Mouse (Mus musculus): ENCODE results near the gene Glp2r. TPM values are rescaled to one million over a fixed set of nuclear protein-coding genes. Genes with fewer than 3 reads are reported as not detected.
A peak's percentile ranks its signal among the peaks of the same experiment; 100 is the strongest.

Glp2r gene
- polyA plus RNA-seq, 1 experiment, result not detected

DNA sequence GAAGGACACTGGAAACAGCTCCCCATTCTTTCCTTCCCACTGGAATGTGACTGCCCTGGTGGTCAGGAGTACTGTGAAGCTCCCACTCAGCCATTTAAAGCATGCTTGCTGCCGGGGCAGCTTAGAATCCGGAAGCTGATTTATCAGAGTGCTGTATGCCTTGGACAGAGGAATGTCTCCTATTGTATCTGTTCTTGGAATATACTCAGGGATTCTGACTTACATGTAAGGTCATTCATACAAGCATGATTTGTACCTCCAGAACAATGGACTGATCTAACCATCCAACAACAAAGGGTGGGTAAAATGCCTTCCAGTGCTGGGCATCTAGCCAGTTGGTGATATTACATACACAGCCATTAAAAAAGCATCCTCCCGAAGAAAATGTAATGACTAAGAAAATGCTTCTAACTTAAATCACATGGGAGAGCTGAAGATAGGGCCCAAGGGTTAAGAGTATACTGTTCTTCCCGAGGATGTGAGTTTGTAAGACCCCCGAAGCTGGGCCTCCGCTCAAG is 126.3 kb downstream of the Glp2r start:
- H3K27ac ChIP-seq (ENCODE audit: insufficient read depth, low read depth, low read length), result no peak overlapping the region
- TF ChIP-seq POLR2A (IDR thresholded peaks at IDR 0.05; ENCODE audit: borderline replicate concordance, low read depth, low read length) (no peak), CTCF (IDR thresholded peaks at IDR 0.05; ENCODE audit: low read depth, low read length) (no peak)

DNA sequence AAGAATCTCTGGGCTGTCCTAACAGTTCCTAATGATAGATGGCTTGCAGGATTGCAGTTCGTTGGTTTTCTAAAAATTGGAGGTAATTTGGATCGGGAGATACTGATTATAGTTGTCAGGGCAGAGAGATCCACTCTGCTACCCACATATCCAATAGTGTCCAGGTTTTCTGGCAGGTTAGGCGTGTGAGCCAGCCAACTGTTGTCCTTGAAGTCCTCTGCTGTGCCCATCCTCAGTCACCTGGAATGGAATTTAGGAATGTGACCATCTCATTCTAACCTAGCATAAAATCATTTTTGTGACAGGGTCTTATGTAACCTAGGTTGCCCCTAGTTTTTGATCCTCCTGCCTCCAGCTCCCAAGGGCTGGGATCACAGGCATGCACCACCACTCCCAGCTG is 127.5 kb downstream of the Glp2r start:
- no peak for TF ChIP-seq POLR2A (IDR thresholded peaks at IDR 0.05; ENCODE audit: borderline replicate concordance, low read depth, low read length)
- no peak for TF ChIP-seq CTCF (IDR thresholded peaks at IDR 0.05; ENCODE audit: low read depth, low read length)
- Histone ChIP-seq H3K27ac (ENCODE audit: insufficient read depth, low read depth, low read length) (no peak overlapping the region), H3K4me1 (ENCODE audit: control insufficient read depth, insufficient read depth, low read length) (0 out of 2 replicates have a peak, but pooled peaks cover 3% of the 10 kb centered on the region), H3K4me3 (ENCODE audit: insufficient read depth, low read length) (no peak overlapping the region)

More for the DNA sequence above, 126.3 kb downstream of the Glp2r start:
- no peak overlapping the region for H3K4me3 ChIP-seq (ENCODE audit: insufficient read depth, low read length)
- H3K4me1 ChIP-seq (ENCODE audit: control insufficient read depth, insufficient read depth, low read length), result 0 out of 2 replicates have a peak, but pooled peaks cover 2% of the 10 kb centered on the region

DNA sequence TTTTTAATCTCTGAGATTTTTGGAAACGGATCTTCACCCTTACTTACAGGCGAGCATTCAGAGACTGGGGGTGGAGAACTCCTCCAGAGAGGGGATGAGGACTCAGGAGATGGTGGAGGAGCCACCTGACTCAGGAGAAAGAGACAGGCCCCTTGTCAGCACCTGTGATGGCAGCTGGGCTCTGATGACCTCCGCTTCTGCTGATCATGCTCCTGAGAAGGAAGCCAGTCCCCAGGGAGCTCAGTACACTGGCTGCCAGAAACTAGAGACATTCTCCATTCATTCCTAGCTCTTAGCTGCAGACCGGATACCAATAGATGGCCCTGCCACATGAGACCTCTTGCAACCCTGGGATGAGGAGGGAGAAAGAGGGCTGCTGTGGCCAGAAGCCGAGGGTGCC is 128.1 kb downstream of the Glp2r start:
- Histone ChIP-seq H3K4me3 (ENCODE audit: insufficient read depth, low read length) (no peak overlapping the region), H3K4me1 (ENCODE audit: control insufficient read depth, insufficient read depth, low read length) (peaks cover 5% of the 10 kb centered on the region), H3K27ac (ENCODE audit: insufficient read depth, low read depth, low read length) (no peak overlapping the region)
- TF ChIP-seq POLR2A (IDR thresholded peaks at IDR 0.05; ENCODE audit: borderline replicate concordance, low read depth, low read length) (no peak), CTCF (IDR thresholded peaks at IDR 0.05; ENCODE audit: low read depth, low read length) (no peak)

DNA sequence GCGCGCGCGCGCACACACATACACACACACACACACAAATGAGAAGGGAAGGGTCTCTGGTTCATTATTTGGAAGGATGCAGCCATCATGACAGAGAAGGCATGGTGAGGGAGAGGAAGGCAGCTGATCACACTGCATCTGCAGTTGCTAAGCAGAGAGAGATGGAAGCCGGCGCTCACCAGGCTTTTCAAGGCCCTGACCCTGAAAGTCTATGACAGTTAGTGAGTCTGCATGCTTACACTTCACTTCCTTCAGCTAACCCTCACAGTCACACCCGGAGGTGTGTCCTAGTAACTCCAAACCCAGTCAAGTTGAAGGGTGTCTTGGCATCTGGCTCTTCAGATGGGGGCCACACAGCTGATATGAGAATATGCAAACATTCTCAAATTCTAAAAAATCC is 128.5 kb downstream of the Glp2r start:
- H3K27ac ChIP-seq (ENCODE audit: insufficient read depth, low read depth, low read length), result no peak overlapping the region
- no peak for TF ChIP-seq CTCF (IDR thresholded peaks at IDR 0.05; ENCODE audit: low read depth, low read length)
- H3K4me1 ChIP-seq (ENCODE audit: control insufficient read depth, insufficient read depth, low read length), result peaks cover 9% of the 10 kb centered on the region
- H3K4me3 ChIP-seq (ENCODE audit: insufficient read depth, low read length), result no peak overlapping the region

DNA sequence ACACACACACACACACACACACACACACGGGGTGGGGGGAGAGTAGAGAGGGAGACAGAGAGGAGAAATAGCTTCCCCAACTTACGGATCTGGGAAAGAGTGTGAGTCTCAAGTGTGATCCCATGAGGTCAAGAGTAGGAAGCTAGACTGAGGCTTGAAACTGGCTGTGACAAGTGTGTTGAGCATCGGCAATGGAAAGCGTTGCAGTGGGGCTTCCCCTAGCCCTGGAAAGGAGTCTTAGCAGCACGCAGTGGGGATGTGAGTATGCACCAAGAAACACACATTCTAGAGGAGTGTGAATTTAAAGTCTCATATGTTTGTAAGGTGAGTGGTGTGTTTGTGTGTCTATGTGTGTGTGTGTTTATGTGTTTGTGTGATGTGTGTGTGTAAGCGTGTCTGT is 130.7 kb downstream of the Glp2r start:
- Histone ChIP-seq H3K4me3 (ENCODE audit: insufficient read depth, low read length) (no peak overlapping the region), H3K27ac (ENCODE audit: insufficient read depth, low read depth, low read length) (no peak overlapping the region), H3K4me1 (ENCODE audit: control insufficient read depth, insufficient read depth, low read length) (peaks cover 29% of the 10 kb centered on the region)
- TF ChIP-seq POLR2A (IDR thresholded peaks at IDR 0.05; ENCODE audit: borderline replicate concordance, low read depth, low read length), result no peak
- TF ChIP-seq CTCF (IDR thresholded peaks at IDR 0.05; ENCODE audit: low read depth, low read length), result no peak

DNA sequence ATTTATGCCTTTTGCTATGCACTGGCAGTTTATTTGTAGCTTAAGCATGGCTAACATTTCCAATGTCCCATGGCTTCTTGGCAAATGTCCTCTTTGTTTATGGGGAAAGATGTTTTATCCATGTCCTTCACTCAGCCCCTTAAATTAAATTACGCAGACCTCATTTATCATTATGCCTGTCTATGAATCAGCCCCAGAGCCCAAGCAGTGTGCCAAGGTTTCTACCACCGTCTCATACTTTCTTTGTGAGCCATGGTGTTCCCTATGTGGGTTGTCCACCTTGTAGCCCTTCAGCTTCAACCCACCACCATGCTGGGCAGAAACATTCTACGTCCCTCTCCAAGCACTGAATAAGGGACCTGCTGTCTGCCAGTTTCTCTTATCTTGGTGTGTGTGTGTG is 132.6 kb downstream of the Glp2r start:
- Histone ChIP-seq H3K4me1 (ENCODE audit: control insufficient read depth, insufficient read depth, low read length) (peaks cover 46% of the 10 kb centered on the region), H3K27ac (ENCODE audit: insufficient read depth, low read depth, low read length) (no peak overlapping the region), H3K4me3 (ENCODE audit: insufficient read depth, low read length) (no peak overlapping the region)
- TF ChIP-seq CTCF (IDR thresholded peaks at IDR 0.05; ENCODE audit: low read depth, low read length) (no peak), POLR2A (IDR thresholded peaks at IDR 0.05; ENCODE audit: borderline replicate concordance, low read depth, low read length) (no peak)

DNA sequence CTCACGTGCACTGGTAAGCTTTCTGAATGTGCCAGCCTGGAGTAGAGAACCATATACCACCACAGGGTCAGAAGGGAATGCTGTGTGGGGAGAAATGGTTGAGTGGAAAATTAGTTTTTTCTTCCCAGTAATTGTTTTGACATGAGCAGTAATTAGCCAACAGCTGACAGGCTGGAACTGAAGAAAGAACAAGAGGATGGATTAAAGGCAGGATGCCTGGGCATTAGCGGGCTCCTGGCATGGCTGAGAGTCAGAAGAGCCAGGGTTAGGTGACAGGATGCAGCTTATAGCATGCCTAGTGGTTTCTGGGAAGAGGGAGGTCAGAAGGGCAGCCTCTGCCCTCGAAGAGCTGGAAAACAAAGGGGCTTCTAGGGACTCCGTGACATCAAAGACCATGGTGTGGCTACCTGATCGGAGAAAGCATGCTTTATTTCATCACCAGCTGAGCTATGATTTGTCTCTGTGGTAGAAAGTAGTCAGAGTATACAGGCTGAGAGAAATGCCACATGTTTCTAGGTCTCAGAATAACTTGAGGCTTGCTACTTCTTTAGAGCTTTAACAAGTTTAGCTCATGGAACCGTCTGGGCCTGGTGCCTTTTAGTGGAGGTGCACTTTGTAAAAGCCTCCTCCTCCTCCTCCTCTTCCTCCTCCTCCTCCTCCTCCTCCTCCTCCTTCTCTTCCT is 133.9 kb downstream of the Glp2r start:
- Histone ChIP-seq H3K4me1 (ENCODE audit: control insufficient read depth, insufficient read depth, low read length) (peaks cover 55% of the 10 kb centered on the region), H3K4me3 (ENCODE audit: insufficient read depth, low read length) (no peak overlapping the region), H3K27ac (ENCODE audit: insufficient read depth, low read depth, low read length) (peak overlapping the region; percentile 73)
- TF ChIP-seq POLR2A (IDR thresholded peaks at IDR 0.05; ENCODE audit: borderline replicate concordance, low read depth, low read length) (no peak), CTCF (IDR thresholded peaks at IDR 0.05; ENCODE audit: low read depth, low read length) (no peak)

DNA sequence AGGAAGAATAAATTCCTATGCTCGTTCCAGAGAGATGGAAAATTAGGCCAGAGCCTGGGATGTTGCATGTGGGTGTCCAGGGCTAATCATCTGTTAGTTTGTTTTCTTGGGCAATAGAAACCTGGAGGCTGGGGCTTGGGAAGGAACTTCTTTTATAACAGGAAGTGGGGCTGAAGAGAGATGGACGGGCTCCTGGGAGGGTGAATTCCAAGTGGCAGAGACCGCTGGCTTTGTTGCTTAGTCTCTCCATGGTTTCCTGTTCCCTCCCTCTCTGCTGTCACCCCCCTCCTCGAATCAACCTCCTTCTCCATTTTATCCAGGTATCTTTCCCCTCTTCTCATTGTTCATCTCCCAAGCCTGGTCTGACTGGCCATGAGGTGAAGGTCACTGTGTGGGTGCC is 134.8 kb downstream of the Glp2r start:
- TF ChIP-seq CTCF (IDR thresholded peaks at IDR 0.05; ENCODE audit: low read depth, low read length), result no peak
- TF ChIP-seq POLR2A (IDR thresholded peaks at IDR 0.05; ENCODE audit: borderline replicate concordance, low read depth, low read length), result no peak
- H3K27ac ChIP-seq (ENCODE audit: insufficient read depth, low read depth, low read length), result peak overlapping the region; percentile 73
- H3K4me1 ChIP-seq (ENCODE audit: control insufficient read depth, insufficient read depth, low read length), result peaks cover 57% of the 10 kb centered on the region
- no peak overlapping the region for H3K4me3 ChIP-seq (ENCODE audit: insufficient read depth, low read length)

DNA sequence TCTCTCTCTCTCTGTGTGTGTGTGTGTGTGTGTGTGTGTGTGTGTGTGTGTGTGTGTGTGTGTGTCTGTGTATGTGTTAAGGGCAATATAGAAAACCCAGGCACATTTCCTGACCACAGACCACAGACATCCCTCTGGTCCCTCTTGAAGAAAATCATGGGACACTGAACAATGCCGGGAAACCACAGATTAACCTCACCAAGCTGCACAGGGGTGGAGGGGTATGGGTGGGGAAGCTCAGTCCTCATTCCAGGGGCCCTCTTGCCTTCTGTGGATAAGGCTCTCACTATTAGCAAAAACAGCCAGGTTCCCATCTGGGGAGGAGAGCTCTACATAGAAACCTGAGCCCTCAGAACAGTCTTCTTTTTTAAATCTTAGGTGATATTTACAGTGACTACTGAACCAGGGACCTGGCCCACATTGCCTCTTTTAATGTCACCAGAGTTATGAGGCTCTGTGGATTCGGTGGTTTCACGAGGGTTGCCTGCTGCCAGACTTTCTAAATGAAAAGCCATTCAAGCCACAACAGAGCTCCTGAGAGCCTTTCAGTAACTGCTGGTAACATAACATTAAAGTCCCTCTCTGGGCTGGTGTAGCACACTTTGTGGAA is 137.2 kb downstream of the Glp2r start:
- Histone ChIP-seq H3K4me1 (ENCODE audit: control insufficient read depth, insufficient read depth, low read length) (peaks cover 55% of the 10 kb centered on the region), H3K4me3 (ENCODE audit: insufficient read depth, low read length) (no peak overlapping the region), H3K27ac (ENCODE audit: insufficient read depth, low read depth, low read length) (no peak overlapping the region)
- TF ChIP-seq CTCF (IDR thresholded peaks at IDR 0.05; ENCODE audit: low read depth, low read length) (no peak), POLR2A (IDR thresholded peaks at IDR 0.05; ENCODE audit: borderline replicate concordance, low read depth, low read length) (no peak)

DNA sequence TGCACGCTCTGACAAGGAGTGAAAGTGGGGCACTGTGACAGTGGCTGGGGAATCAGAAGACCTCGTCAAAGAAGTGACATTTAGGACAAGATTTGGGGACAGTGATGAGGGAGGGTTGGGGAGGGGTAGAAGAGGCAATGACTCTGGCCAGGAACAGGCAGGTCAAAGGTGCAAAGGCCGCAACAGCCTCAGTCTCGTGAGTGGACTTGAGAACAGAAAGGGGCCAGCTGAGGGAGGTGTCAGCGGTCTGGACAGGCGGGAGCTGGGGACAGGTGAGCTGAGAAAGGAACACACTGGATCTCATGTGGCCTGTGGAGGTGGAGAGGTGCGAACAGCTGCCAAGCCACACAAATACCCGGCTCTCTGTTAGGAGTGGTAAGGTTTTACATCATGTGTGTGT is 138.0 kb downstream of the Glp2r start:
- Histone ChIP-seq H3K27ac (ENCODE audit: insufficient read depth, low read depth, low read length) (no peak overlapping the region), H3K4me1 (ENCODE audit: control insufficient read depth, insufficient read depth, low read length) (peaks cover 52% of the 10 kb centered on the region), H3K4me3 (ENCODE audit: insufficient read depth, low read length) (no peak overlapping the region)
- TF ChIP-seq CTCF (IDR thresholded peaks at IDR 0.05; ENCODE audit: low read depth, low read length) (no peak), POLR2A (IDR thresholded peaks at IDR 0.05; ENCODE audit: borderline replicate concordance, low read depth, low read length) (no peak)
